Mouse (Mus musculus) heart, embryonic 11.5 days (tissue): ENCODE measurements around the gene Calhm2. TPM values are rescaled to one million over a fixed set of nuclear protein-coding genes. Genes with fewer than 3 reads are reported as not detected.
A peak's percentile ranks its signal among the peaks of the same experiment; 100 is the strongest.

Experiments used
- ATAC-seq: fragments of 200-750 bp; cut with Nextera tagmentation; replicated peaks from 2 replicates; pipeline ENCODE4 v1.8.0; 2017; ENCODE audit warnings: moderate library complexity; ENCODE audit not compliant: insufficient number of reproducible peaks, low FRiP score, low TSS enrichment
- H3K27ac ChIP-seq: fragments of 300-500 bp; sonication (generic); 2 replicates; pipeline ENCODE4 v1.5.1; 2014; ENCODE audit warnings: mild to moderate bottlenecking, low read depth, low read length
- H3K27me3 ChIP-seq: fragments of 300-500 bp; sonication (generic); 2 replicates; pipeline ENCODE4 v1.6.1; 2014; ENCODE audit warnings: mild to moderate bottlenecking, low read length, mixed read lengths; ENCODE audit not compliant: control insufficient read depth, insufficient read depth
- H3K36me3 ChIP-seq: fragments of 300-500 bp; sonication (generic); 2 replicates; pipeline ENCODE4 v1.6.1; 2014; ENCODE audit warnings: mild to moderate bottlenecking, low read length, moderate library complexity, mixed read lengths; ENCODE audit not compliant: control insufficient read depth, insufficient read depth
- H3K4me1 ChIP-seq: fragments of 300-500 bp; sonication (generic); 2 replicates; pipeline ENCODE4 v1.6.1; 2014; ENCODE audit warnings: low read length; ENCODE audit not compliant: control insufficient read depth, insufficient read depth
- H3K4me2 ChIP-seq: fragments of 300-500 bp; sonication (generic); 2 replicates; pipeline ENCODE4 v1.6.1; 2014; ENCODE audit warnings: mild to moderate bottlenecking, moderate library complexity
- H3K4me3 ChIP-seq: fragments of 300-500 bp; sonication (generic); 2 replicates; pipeline ENCODE4 v1.5.1; 2014; ENCODE audit warnings: low read depth, low read length
- H3K9ac ChIP-seq: fragments of 300-500 bp; sonication (generic); 2 replicates; pipeline ENCODE4 v1.6.1; 2014; ENCODE audit warnings: mild to moderate bottlenecking, low read depth, low read length, moderate library complexity
- H3K9me3 ChIP-seq: fragments of 300-500 bp; sonication (generic); replicated peaks from 2 replicates; pipeline ENCODE4 v1.6.1; 2016; ENCODE audit warnings: low read length; ENCODE audit not compliant: control insufficient read depth
- WGBS: fragments of 180-500 bp; shearing (Covaris S2); extraction: QIAGEN DNeasy Blood & Tissue Kit; methylation state at CpG from one replicate; pipeline ENCODE4 v1.1.7; 2014; ENCODE audit not compliant: insufficient replicate concordance; 5-methylcytosine and 5-hydroxymethylcytosine counted together
- polyA plus RNA-seq: library from polyadenylated mRNA; unstranded; fragments of >200 nt; fragmentation: Nextera tagmentation; extraction: Ambion mirVana; gene quantifications from 2 replicates; pipeline ENCODE4 v1.2.1, GENCODE M21; 2014

Calhm2 gene
- polyA plus RNA-seq: 1.4 and 2.2 TPM in 2 replicates

GRCm38 (mm10) chr19:47137771-47138421 lies at the start of gene Calhm2:
Gene Calhm2 (minus strand): TSS chr19:47138294.
- Histone ChIP-seq H3K4me3 (peak within 1 kb of the TSS; percentile 46), H3K27me3 (peaks cover 5% of the 10 kb centered on the region), H3K9ac (peak within 1 kb of the TSS; percentile 72), H3K4me1 (peaks cover 15% of the 10 kb centered on the region), H3K36me3 (peaks cover 4% of the 10 kb centered on the region; the same call in 1 of the 2 replicates), H3K4me2 (peak within 1 kb of the TSS; percentile 69), H3K27ac (peak within 1 kb of the TSS; percentile 67), H3K9me3 (no peaks in the 10 kb centered on the region)
- peak; percentile 62; the same call in 1 of the 2 replicates for ATAC-seq
- WGBS: 1% methylated on average over 28 of the region's 28 CpGs

DNA sequence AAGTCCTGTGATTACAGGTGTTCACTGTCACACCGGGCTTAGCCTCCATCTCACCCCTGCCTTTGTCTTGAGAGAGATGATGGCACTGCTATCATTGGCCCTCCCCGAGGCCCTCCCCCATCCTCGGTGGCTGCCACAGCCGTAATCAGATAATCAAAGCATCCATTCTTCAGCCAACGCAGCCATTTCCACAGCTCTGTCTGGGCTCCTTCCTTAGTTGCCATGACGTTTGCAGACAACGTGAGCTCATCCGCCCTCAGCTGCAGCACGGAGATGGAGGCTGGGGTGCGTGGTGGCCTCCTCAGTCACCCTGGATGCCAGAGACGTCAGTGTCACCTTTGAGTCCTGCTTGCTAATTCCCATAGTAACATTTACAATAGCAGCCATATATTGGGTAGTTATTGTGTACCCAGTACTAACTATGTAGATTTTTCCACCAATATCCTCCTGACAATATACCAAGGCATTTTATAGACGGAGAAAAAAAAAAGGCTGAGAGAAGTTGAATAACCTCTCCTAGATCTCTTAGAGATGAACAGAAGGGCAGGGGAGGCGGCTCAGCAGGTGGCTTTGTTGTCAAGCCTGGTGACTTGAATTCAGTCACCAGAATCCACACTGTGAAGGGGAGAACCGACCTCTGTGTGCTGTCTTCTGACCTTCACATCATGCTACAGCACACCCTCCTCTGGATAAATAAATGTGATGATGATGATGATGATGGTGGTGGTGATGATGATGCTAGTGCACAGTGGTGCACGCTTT lies 48.6 kb upstream of the Calhm2 start:
- Histone ChIP-seq H3K4me3 (no peak overlapping the region), H3K27me3 (peaks cover under 1% of the 10 kb centered on the region)
- no peak for ATAC-seq

GRCm38 (mm10) chr19:47184736-47185135 lies 46.6 kb upstream of the Calhm2 start:
- H3K9ac ChIP-seq: no peak overlapping the region
- peaks cover 8% of the 10 kb centered on the region for H3K9me3 ChIP-seq
- no peak for ATAC-seq
- no peak overlapping the region for H3K27ac ChIP-seq
- no peak overlapping the region for H3K4me2 ChIP-seq
- peaks cover 17% of the 10 kb centered on the region for H3K27me3 ChIP-seq
- peaks cover 5% of the 10 kb centered on the region; the same call in 1 of the 2 replicates for H3K4me1 ChIP-seq
- H3K36me3 ChIP-seq: no peaks in the 10 kb centered on the region
- 55% methylated on average over 4 of the region's 4 CpGs for WGBS
- H3K4me3 ChIP-seq: no peak overlapping the region

More for the DNA sequence above, 48.6 kb upstream of the Calhm2 start:
- Histone ChIP-seq H3K4me1 (peaks cover 5% of the 10 kb centered on the region; the same call in 1 of the 2 replicates), H3K9me3 (peaks cover 6% of the 10 kb centered on the region), H3K9ac (no peak overlapping the region), H3K36me3 (no peaks in the 10 kb centered on the region), H3K4me2 (no peak overlapping the region), H3K27ac (no peak overlapping the region)
- 42% methylated on average over 15 of the region's 15 CpGs for WGBS

DNA sequence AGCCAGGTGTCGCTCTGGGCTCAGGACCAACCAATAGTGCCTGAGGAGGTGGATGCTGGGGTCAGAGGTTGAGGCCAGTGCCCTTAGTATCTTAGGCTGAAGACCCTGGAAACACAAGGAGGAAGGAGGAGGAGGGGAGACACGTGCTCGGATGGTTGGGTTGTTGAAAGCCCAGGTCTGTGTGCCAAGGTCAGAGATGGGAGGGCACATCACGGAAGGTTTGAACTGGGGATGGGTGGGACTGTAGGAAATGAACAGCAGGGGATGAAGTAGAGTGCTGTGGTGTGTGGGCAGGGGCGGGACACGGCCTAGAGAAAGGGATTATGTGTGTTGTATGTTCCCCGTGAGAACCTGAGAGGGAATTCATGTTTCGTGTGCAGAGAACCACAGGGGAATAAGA lies 46.1 kb upstream of the Calhm2 start:
- WGBS: 61% methylated on average over 8 of the region's 8 CpGs
- Histone ChIP-seq H3K36me3 (no peaks in the 10 kb centered on the region), H3K27ac (no peak overlapping the region), H3K9ac (no peak overlapping the region), H3K4me3 (no peak overlapping the region), H3K4me2 (no peak overlapping the region), H3K4me1 (peaks cover 5% of the 10 kb centered on the region; the same call in 1 of the 2 replicates), H3K27me3 (peaks cover 23% of the 10 kb centered on the region), H3K9me3 (peaks cover 8% of the 10 kb centered on the region)
- no peak for ATAC-seq

- no peak for ATAC-seq
- Histone ChIP-seq H3K4me1 (no peaks in the 10 kb centered on the region), H3K27me3 (peaks cover 42% of the 10 kb centered on the region), H3K4me3 (no peak overlapping the region), H3K4me2 (no peak overlapping the region), H3K9me3 (peaks cover 8% of the 10 kb centered on the region), H3K27ac (no peak overlapping the region), H3K9ac (no peak overlapping the region), H3K36me3 (no peaks in the 10 kb centered on the region)
- WGBS: 19% methylated on average over 8 of the region's 8 CpGs
These were observed 41.9 kb upstream of the Calhm2 start for GRCm38 (mm10) chr19:47180011-47180410.

DNA sequence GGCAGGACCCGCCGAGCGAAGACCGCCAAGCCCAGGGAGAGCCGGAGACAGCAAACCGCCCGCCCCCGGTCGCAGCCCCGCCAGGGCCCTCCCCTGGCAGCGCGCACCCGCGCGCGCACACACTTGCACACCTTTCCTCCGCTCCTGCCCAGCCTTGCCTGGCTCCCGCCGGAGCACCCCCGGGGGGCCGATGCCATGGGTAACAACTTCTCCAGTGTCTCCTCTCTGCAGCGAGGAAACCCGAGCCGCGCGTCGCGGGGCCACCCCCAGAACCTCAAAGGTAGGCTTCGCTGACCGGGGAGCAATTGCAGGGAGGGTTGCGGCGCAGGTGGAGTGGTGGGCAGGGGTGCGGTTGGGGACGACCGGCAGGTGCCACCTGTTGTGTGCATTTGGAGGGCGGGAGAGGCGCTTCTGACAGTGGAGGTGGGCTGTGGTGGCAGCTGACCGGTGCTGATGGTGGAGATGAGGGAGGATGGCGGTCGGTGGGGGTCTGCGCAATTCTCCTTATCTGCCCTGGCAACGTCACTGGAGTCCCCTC lies 41.2 kb upstream of the Calhm2 start:
- H3K4me1 ChIP-seq: no peaks in the 10 kb centered on the region
- H3K27me3 ChIP-seq: peaks cover 42% of the 10 kb centered on the region
- peak; percentile 41; the same call in 1 of the 2 replicates for ATAC-seq
- H3K9me3 ChIP-seq: peaks cover 8% of the 10 kb centered on the region
- peak overlapping the region; percentile 34; the same call in 1 of the 2 replicates for H3K9ac ChIP-seq
- WGBS: 0% methylated on average over 27 of the region's 42 CpGs
- peak overlapping the region; percentile 50 for H3K4me3 ChIP-seq
- H3K27ac ChIP-seq: no peak overlapping the region
- no peaks in the 10 kb centered on the region for H3K36me3 ChIP-seq
- H3K4me2 ChIP-seq: peak overlapping the region; percentile 85

DNA sequence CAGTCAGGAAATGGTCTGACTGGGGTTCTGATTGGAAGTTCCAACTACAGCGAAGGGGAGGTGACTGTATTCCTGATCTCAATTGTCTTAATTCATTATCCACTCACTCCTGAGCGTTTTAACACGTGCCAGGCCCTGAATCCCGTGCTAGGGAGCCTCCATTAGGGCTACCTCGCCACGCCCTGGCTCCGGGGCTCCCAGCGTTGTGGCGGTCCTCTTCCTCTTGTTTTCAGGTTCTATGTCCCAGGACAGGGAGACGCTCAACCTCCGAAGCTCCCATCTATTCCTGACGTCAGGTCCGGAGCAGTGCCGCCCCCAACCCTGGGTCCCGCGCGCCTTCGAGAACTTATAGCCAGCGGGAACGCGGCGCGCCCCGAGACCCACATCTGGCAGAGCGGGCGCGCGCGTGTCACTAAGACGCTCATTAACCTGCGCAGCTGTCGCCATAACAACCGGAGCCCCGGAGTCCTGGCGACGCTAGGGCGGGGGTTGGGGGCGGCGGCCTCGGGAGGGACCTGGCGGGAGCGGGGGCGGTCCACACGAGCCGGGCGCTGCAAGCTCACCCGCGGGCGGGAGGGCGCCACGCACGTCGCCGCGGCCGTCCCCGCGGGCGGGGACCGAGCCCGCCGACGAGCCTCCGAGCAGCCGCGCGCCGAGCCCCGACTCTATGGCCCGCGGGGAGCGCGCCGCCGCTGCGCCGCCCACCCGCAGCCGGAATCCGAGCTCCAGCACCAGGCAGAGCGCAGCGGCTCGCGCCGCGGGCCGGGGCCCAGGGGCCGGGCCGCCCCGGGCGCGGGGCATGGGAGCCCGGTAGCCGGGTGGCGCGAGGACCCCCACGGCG lies 40.6 kb upstream of the Calhm2 start, which contains the start of gene Neurl1a:
Neurl1a (plus strand) TSS at position 390 of the 841 bp plus-strand sequence.
- Histone ChIP-seq H3K27me3 (peaks cover 42% of the 10 kb centered on the region), H3K36me3 (no peaks in the 10 kb centered on the region), H3K4me2 (peak within 1 kb of the TSS; percentile 85), H3K27ac (no peak within 1 kb of the TSS), H3K9ac (peak within 1 kb of the TSS; percentile 59; the same call in 1 of the 2 replicates), H3K4me3 (peak within 1 kb of the TSS; percentile 50), H3K4me1 (no peaks in the 10 kb centered on the region), H3K9me3 (peaks cover 8% of the 10 kb centered on the region)
- WGBS: under 1% methylated on average over 76 of the region's 98 CpGs
- ATAC-seq: peak; percentile 39; the same call in 1 of the 2 replicates

GRCm38 (mm10) chr19:47178001-47178400 lies 39.9 kb upstream of the Calhm2 start:
- H3K9me3 ChIP-seq: peaks cover 8% of the 10 kb centered on the region
- ATAC-seq: no peak
- H3K4me1 ChIP-seq: no peaks in the 10 kb centered on the region
- peak overlapping the region; percentile 50 for H3K4me3 ChIP-seq
- peaks cover 42% of the 10 kb centered on the region for H3K27me3 ChIP-seq
- 19% methylated on average over 10 of the region's 10 CpGs for WGBS
- no peak overlapping the region for H3K9ac ChIP-seq
- peak overlapping the region; percentile 85 for H3K4me2 ChIP-seq
- no peak overlapping the region for H3K27ac ChIP-seq
- H3K36me3 ChIP-seq: no peaks in the 10 kb centered on the region
